Mouse (Mus musculus) hindbrain, embryonic 11.5 days (tissue): ENCODE data around the gene Sox5. TPM values are rescaled to one million over a fixed set of nuclear protein-coding genes. Genes with fewer than 3 reads are reported as not detected.
A peak's percentile ranks its signal among the peaks of the same experiment; 100 is the strongest.

Source experiments
- ATAC-seq: fragments of 200-750 bp; cut with Nextera tagmentation; 2 replicates; pipeline ENCODE4 v1.8.0; 2017; ENCODE audit warnings: mild to moderate bottlenecking, moderate TSS enrichment, moderate library complexity; ENCODE audit not compliant: low FRiP score
- DNase-seq: peaks from one replicate; pipeline ENCODE4 v3.0.0-alpha.2; 2015; ENCODE audit warnings: low spot score
- H3K27ac ChIP-seq: fragments of 300-500 bp; sonication (generic); 2 replicates; pipeline ENCODE4 v1.5.1; 2014; ENCODE audit warnings: mild to moderate bottlenecking, low read depth, low read length
- H3K27me3 ChIP-seq: fragments of 300-500 bp; sonication (generic); 2 replicates; pipeline ENCODE4 v1.6.1; 2014; ENCODE audit warnings: mild to moderate bottlenecking, low read length, moderate library complexity, mixed read lengths; ENCODE audit not compliant: control insufficient read depth, insufficient read depth
- H3K36me3 ChIP-seq: fragments of 300-500 bp; sonication (generic); 2 replicates; pipeline ENCODE4 v1.6.1; 2014; ENCODE audit warnings: mild to moderate bottlenecking, low read length, moderate library complexity, mixed read lengths; ENCODE audit not compliant: control insufficient read depth, insufficient read depth
- H3K4me1 ChIP-seq: fragments of 300-500 bp; sonication (generic); replicated peaks from 2 replicates; pipeline ENCODE4 v1.6.1; 2014; ENCODE audit warnings: low read length, mixed read lengths; ENCODE audit not compliant: control insufficient read depth, insufficient read depth
- H3K4me2 ChIP-seq: fragments of 300-500 bp; sonication (generic); replicated peaks from 2 replicates; pipeline ENCODE4 v1.6.1; 2014; ENCODE audit warnings: mild to moderate bottlenecking, low read depth, low read length
- H3K4me3 ChIP-seq: fragments of 300-500 bp; sonication (generic); 2 replicates; pipeline ENCODE4 v1.5.1; 2014; ENCODE audit warnings: low read depth, low read length
- H3K9ac ChIP-seq: fragments of 300-500 bp; sonication (generic); 2 replicates; pipeline ENCODE4 v1.6.1; 2014; ENCODE audit warnings: low read depth, low read length
- H3K9me3 ChIP-seq: fragments of 300-500 bp; sonication (generic); 2 replicates; pipeline ENCODE4 v1.6.1; 2016; ENCODE audit warnings: low read length; ENCODE audit not compliant: control insufficient read depth
- WGBS: fragments of 180-500 bp; shearing (Covaris S2); extraction: QIAGEN DNeasy Blood & Tissue Kit; methylation state at CpG from one replicate; pipeline ENCODE4 v1.1.7; 2014; 5-methylcytosine and 5-hydroxymethylcytosine counted together
- polyA plus RNA-seq: library from polyadenylated mRNA; unstranded; fragments of >200 nt; fragmentation: Nextera tagmentation; extraction: Ambion mirVana; gene quantifications from 2 replicates; pipeline ENCODE4 v1.2.1, GENCODE M21; 2014

The Sox5 gene
- polyA plus RNA-seq, 1 experiment from 2014 or later = 35.0 TPM

- Histone ChIP-seq H3K27me3 (no peaks in the 10 kb centered on the region), H3K9ac (no peak overlapping the region), H3K4me1 (peaks cover 2% of the 10 kb centered on the region; the same call in 1 of the 2 replicates), H3K27ac (no peak overlapping the region), H3K9me3 (no peaks in the 10 kb centered on the region), H3K4me3 (no peak overlapping the region), H3K4me2 (no peak overlapping the region), H3K36me3 (no peaks in the 10 kb centered on the region)
- ATAC-seq (no peak), DNase-seq (no peak)
- 95% methylated on average over 4 of the region's 4 CpGs for whole genome bisulfite sequencing
Measured at GRCm38 (mm10) chr6:144645796-144646195, 136.0 kb downstream of the Sox5 start.

- no peaks in the 10 kb centered on the region for H3K27me3 ChIP-seq
- peaks cover 2% of the 10 kb centered on the region; the same call in 1 of the 2 replicates for H3K4me1 ChIP-seq
- no peak overlapping the region for H3K4me3 ChIP-seq
- H3K9me3 ChIP-seq = no peaks in the 10 kb centered on the region
- ATAC-seq = no peak
- no peak overlapping the region for H3K27ac ChIP-seq
- H3K9ac ChIP-seq = no peak overlapping the region
- DNase-seq = peak; percentile 58
- no peaks in the 10 kb centered on the region for H3K36me3 ChIP-seq
- WGBS = 67% methylated on average over 4 of the region's 4 CpGs
- H3K4me2 ChIP-seq = no peak overlapping the region
Measured at GRCm38 (mm10) chr6:144644711-144645110, 137.1 kb downstream of the Sox5 start.

GRCm38 (mm10) chr6:144643601-144644000, 138.2 kb downstream of the Sox5 start:
- Histone ChIP-seq H3K4me1 (0 out of 2 replicates have a peak, but pooled peaks cover 4% of the 10 kb centered on the region), H3K27me3 (no peaks in the 10 kb centered on the region), H3K4me3 (no peak overlapping the region), H3K9ac (no peak overlapping the region), H3K27ac (no peak overlapping the region), H3K9me3 (no peaks in the 10 kb centered on the region), H3K36me3 (no peaks in the 10 kb centered on the region), H3K4me2 (no peak overlapping the region)
- ATAC-seq (no peak), DNase-seq (no peak)
- WGBS = 85% methylated on average over 5 of the region's 5 CpGs

GRCm38 (mm10) chr6:144641888-144642287, 139.9 kb downstream of the Sox5 start:
- Histone ChIP-seq H3K27me3 (no peaks in the 10 kb centered on the region), H3K27ac (no peak overlapping the region), H3K4me1 (0 out of 2 replicates have a peak, but pooled peaks cover 5% of the 10 kb centered on the region), H3K4me3 (no peak overlapping the region), H3K36me3 (no peaks in the 10 kb centered on the region), H3K9me3 (no peaks in the 10 kb centered on the region), H3K9ac (no peak overlapping the region), H3K4me2 (no peak overlapping the region)
- ATAC-seq (no peak), DNase-seq (no peak)
- WGBS = 74% methylated on average over 5 of the region's 5 CpGs

GRCm38 (mm10) chr6:144640591-144640990, 141.2 kb downstream of the Sox5 start:
- H3K4me3 ChIP-seq = no peak overlapping the region
- DNase-seq = no peak
- no peaks in the 10 kb centered on the region for H3K9me3 ChIP-seq
- no peak for ATAC-seq
- H3K36me3 ChIP-seq = no peaks in the 10 kb centered on the region
- 87% methylated on average over 3 of the region's 3 CpGs for WGBS
- no peaks in the 10 kb centered on the region for H3K27me3 ChIP-seq
- no peak overlapping the region for H3K9ac ChIP-seq
- H3K4me1 ChIP-seq = 0 out of 2 replicates have a peak, but pooled peaks cover 5% of the 10 kb centered on the region
- no peak overlapping the region for H3K27ac ChIP-seq
- H3K4me2 ChIP-seq = no peak overlapping the region

GRCm38 (mm10) chr6:144638547-144638946, 143.2 kb downstream of the Sox5 start:
- Histone ChIP-seq H3K9me3 (no peaks in the 10 kb centered on the region), H3K27me3 (no peaks in the 10 kb centered on the region), H3K36me3 (no peaks in the 10 kb centered on the region), H3K4me1 (0 out of 2 replicates have a peak, but pooled peaks cover 5% of the 10 kb centered on the region), H3K9ac (no peak overlapping the region), H3K4me3 (no peak overlapping the region), H3K4me2 (no peak overlapping the region), H3K27ac (no peak overlapping the region)
- ATAC-seq (no peak), DNase-seq (no peak)
- WGBS = 64% methylated on average over 5 of the region's 5 CpGs

- DNase-seq = no peak
- H3K27ac ChIP-seq = no peak overlapping the region
- H3K27me3 ChIP-seq = no peaks in the 10 kb centered on the region
- H3K4me1 ChIP-seq = no peaks in the 10 kb centered on the region
- no peak for ATAC-seq
- H3K4me2 ChIP-seq = no peak overlapping the region
- no peaks in the 10 kb centered on the region for H3K36me3 ChIP-seq
- H3K4me3 ChIP-seq = no peak overlapping the region
- H3K9ac ChIP-seq = no peak overlapping the region
- H3K9me3 ChIP-seq = no peaks in the 10 kb centered on the region
- 91% methylated on average over 7 of the region's 7 CpGs for WGBS
Measured at GRCm38 (mm10) chr6:144627539-144628115, 154.2 kb downstream of the Sox5 start.

- H3K9me3 ChIP-seq = no peaks in the 10 kb centered on the region
- H3K36me3 ChIP-seq = no peaks in the 10 kb centered on the region
- no peak overlapping the region for H3K9ac ChIP-seq
- DNase-seq (no peak), ATAC-seq (no peak)
- H3K4me3 ChIP-seq = no peak overlapping the region
- H3K4me1 ChIP-seq = no peaks in the 10 kb centered on the region
- no peak overlapping the region for H3K4me2 ChIP-seq
- H3K27ac ChIP-seq = no peak overlapping the region
- no peaks in the 10 kb centered on the region for H3K27me3 ChIP-seq
- WGBS = 67% methylated on average over 3 of the region's 3 CpGs
Measured at GRCm38 (mm10) chr6:144621089-144621769, 160.5 kb downstream of the Sox5 start.

GRCm38 (mm10) chr6:144611383-144611791, 170.4 kb downstream of the Sox5 start:
- H3K9me3 ChIP-seq = no peaks in the 10 kb centered on the region
- ATAC-seq (peak; percentile 77), DNase-seq (peak; percentile 53)
- 32% methylated on average over 4 of the region's 4 CpGs for WGBS
- H3K27me3 ChIP-seq = no peaks in the 10 kb centered on the region
- peak overlapping the region; percentile 18; the same call in 1 of the 2 replicates for H3K27ac ChIP-seq
- H3K9ac ChIP-seq = 0 out of 2 replicates have a peak overlapping the region, but pooled peaks have one; percentile 2
- H3K4me3 ChIP-seq = no peak overlapping the region
- H3K4me2 ChIP-seq = no peak overlapping the region
- H3K36me3 ChIP-seq = no peaks in the 10 kb centered on the region
- H3K4me1 ChIP-seq = no peaks in the 10 kb centered on the region
